Mouse (Mus musculus) E14TG2a.4 (cell line): ENCODE measurements at regions not wholly inside any gene's neighbourhood (a gene's known extent, or its start where the extent isn't known, plus 50 kb on each side); places are given as distances from the start of the nearest gene placed in this dataset.

Experiments
- H3K27me3 ChIP-seq: 2 replicates; pipeline ENCODE4 v1.6.1; 2014; ENCODE audit warnings: low read length, control low read depth; ENCODE audit not compliant: insufficient read depth
- H3K36me3 ChIP-seq: 2 replicates; pipeline ENCODE4 v1.6.1; 2014; ENCODE audit warnings: low read length, control low read depth; ENCODE audit not compliant: insufficient read depth
- H3K4me1 ChIP-seq: replicated peaks from 2 replicates; pipeline ENCODE4 v1.6.1; 2014; ENCODE audit warnings: low read depth, low read length, control low read depth
- H3K4me3 ChIP-seq: replicated peaks from 2 replicates; pipeline ENCODE4 v1.5.1; 2014; ENCODE audit warnings: mild to moderate bottlenecking, low read length
- H3K9me3 ChIP-seq: 2 replicates; pipeline ENCODE4 v1.6.1; 2014; ENCODE audit warnings: low read length, control low read depth
- CTCF ChIP-seq: conservative IDR thresholded peaks from 2 replicates; pipeline ENCODE4 v1.5.1; 2014; ENCODE audit warnings: low read length
- NANOG ChIP-seq: IDR thresholded peaks from 2 replicates; pipeline ENCODE4 v1.6.1; 2014; ENCODE audit warnings: borderline replicate concordance, low read length, mixed read lengths
- POU5F1 ChIP-seq: IDR thresholded peaks from 2 replicates; pipeline ENCODE4 v1.6.1; 2014; ENCODE audit warnings: low read length, borderline replicate concordance

DNA sequence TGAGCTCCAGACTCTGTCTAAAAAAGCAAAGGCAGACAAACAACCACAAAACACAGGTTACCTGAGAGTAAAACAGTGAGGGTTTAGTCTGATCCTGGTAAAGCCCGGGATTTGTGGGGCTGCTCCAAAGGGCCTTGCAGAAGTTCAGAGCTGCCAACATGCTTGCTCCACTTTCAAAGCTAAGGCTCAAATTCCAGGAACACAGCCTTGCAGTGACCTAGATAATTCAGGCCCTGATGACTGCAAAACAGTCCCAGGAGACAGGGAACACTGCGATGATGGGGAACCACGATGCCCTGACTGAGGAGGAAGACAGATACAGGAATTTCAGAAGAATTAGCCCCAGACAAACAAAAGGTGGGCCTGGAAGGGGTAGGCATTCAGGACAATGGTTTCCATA, 250.0 kb downstream of the Cdh26 start:
- no peak overlapping the region for H3K4me3 ChIP-seq
- no peaks in the 10 kb centered on the region for H3K4me1 ChIP-seq
- H3K9me3 ChIP-seq: no peaks in the 10 kb centered on the region
- TF ChIP-seq POU5F1 (no peak), NANOG (no peak), CTCF (no peak)
- peaks cover 5% of the 10 kb centered on the region; the same call in 1 of the 2 replicates for H3K27me3 ChIP-seq
- no peaks in the 10 kb centered on the region for H3K36me3 ChIP-seq

DNA sequence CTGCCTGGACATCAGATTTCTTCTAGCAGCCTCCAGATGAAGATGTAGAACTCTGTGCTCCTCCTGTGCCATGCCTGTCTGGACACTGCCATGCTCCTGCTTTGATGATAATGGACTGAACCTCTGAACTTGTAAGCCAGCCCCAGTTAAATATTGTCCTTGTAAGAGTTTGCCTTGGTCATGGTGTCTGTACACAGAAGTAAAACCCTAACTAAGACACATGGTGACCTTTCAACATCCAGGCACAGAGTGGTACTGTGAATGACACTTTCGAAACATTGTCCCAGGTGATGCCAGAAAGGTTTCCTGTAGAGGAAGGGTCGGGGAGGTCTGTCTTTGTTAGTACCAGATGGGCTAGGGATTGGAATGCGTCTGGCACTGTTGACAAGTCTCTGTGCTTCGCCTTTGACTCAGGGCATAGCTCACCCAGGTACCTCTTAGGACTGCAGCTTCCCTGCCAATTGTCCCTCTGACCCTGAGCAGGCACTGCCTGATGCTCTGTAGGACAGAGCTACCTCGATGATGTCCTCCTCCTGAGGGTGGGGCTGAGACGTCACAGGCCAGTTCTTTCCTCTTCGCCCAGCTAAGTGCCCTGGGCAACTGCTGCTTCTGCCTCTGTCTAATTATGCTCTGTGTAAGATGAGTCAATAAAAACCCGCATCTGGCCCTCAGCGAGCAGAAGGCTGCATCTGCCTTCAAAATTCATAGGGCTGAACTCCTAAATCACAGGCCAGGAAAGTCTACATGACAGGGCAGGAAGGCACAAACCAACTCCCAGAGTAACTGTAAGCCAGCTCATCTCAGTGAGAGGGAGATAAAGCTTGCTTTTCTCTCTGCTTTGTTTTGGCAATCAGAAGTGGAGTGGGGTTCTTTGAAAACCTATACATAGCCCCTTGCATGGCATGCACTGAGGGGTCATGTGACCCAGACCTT, 254.0 kb downstream of the Cdh26 start:
- Histone ChIP-seq H3K9me3 (no peaks in the 10 kb centered on the region), H3K36me3 (no peaks in the 10 kb centered on the region), H3K4me3 (no peak overlapping the region), H3K27me3 (peaks cover 5% of the 10 kb centered on the region; the same call in 1 of the 2 replicates), H3K4me1 (no peaks in the 10 kb centered on the region)
- no peak for TF ChIP-seq CTCF
- TF ChIP-seq NANOG: no peak
- TF ChIP-seq POU5F1: no peak

DNA sequence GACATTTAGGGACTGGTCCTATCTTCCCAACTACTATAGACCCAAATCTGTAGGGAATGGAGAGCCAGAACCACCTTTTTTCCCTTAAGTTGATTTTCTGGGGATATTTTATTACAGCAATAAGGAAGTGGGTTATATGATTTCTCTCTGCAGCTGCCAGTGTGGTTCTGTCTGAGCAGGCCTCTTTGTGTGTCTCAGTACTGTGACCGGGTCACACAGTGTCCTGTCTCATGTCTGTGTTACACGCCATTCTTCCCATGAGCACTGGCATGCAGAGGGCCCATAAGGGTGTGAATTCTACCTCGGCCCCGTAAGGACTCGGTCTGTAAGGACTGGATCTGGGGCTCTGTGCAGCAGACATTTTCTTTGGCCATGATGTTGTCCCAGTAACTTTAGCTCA, 254.9 kb downstream of the Cdh26 start:
- H3K9me3 ChIP-seq: no peaks in the 10 kb centered on the region
- H3K36me3 ChIP-seq: no peaks in the 10 kb centered on the region
- peaks cover 5% of the 10 kb centered on the region; the same call in 1 of the 2 replicates for H3K27me3 ChIP-seq
- TF ChIP-seq POU5F1: no peak
- no peak for TF ChIP-seq NANOG
- no peak for TF ChIP-seq CTCF
- H3K4me1 ChIP-seq: no peaks in the 10 kb centered on the region
- no peak overlapping the region for H3K4me3 ChIP-seq

DNA sequence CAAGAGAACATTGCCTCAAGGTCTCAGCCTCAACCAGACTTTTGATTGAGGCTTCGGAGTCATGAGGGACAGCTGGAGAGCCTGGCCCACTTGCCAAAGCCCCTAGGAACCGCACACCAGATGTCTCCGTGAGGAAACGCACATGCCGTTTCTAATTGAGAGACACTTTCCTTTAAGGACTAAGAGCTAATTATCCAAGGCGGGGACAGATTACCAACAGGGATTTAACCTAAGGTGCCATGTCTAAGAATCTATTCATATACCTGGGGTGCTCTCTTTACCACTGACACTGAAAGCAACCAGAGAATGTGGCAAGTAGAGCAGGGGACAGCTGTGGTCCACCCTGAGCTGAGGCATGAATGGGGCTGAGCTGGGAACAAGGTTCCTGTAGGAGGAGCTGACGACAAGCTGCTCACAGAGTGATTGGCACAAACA, 255.9 kb downstream of the Cdh26 start:
- no peak for TF ChIP-seq POU5F1
- TF ChIP-seq NANOG: no peak
- TF ChIP-seq CTCF: no peak
- H3K27me3 ChIP-seq: peaks cover 5% of the 10 kb centered on the region; the same call in 1 of the 2 replicates
- no peaks in the 10 kb centered on the region for H3K4me1 ChIP-seq
- no peak overlapping the region for H3K4me3 ChIP-seq
- H3K9me3 ChIP-seq: no peaks in the 10 kb centered on the region
- no peaks in the 10 kb centered on the region for H3K36me3 ChIP-seq

DNA sequence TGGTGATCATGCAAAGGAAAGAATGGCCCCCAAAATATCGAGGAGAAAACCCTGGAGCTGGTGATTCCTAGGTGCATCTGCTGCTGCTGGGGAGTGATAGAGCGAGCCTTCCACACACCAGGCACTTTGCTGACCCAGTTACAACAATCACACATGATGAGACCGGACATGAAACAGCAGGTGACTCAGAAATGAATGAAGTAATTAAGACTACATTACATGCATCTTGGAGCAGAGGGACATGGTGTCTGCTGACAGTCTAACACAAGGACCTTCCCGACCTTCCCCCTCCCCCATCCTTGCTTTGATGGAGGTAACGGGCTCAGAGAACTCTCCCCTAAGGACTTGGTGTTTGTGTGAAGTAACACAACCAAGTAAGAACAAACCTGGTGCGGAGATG, 258.3 kb downstream of the Cdh26 start:
- H3K4me1 ChIP-seq: no peaks in the 10 kb centered on the region
- TF ChIP-seq NANOG (no peak), CTCF (no peak), POU5F1 (no peak)
- H3K27me3 ChIP-seq: no peaks in the 10 kb centered on the region
- no peaks in the 10 kb centered on the region for H3K9me3 ChIP-seq
- no peaks in the 10 kb centered on the region for H3K36me3 ChIP-seq
- no peak overlapping the region for H3K4me3 ChIP-seq

DNA sequence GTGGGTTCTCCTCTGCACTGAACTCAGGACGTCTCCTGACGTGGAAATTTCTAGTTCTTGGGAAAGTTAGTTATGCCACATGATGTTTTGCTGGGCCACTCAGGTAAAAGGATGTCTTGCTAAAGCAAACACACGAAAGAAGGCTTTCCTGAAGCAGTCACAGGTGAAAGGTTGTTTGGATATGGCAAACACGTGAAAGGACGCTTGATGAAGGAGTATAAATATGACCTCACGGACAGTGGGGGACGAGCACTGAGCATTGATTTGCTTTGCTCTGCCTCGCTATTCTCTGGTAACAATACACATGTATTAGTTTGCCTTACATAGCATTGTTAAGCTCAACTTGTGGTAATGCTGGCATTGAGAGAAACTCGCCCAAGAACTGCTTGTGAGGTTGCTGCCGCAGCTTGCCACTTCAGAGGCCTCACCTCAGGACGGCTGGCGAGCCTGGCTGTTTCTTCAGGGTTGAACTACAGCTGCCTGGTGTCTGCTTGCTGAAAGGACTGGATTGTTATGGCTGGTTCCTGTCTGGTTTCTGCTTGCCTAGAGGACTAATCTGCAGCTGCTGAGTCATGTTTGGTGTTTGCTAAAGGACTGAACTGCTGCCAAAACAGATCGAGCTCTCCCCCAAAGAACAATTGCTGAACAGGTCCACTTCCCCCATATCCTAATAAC, 261.0 kb downstream of the Cdh26 start:
- Histone ChIP-seq H3K4me3 (no peak overlapping the region), H3K4me1 (no peaks in the 10 kb centered on the region)

DNA sequence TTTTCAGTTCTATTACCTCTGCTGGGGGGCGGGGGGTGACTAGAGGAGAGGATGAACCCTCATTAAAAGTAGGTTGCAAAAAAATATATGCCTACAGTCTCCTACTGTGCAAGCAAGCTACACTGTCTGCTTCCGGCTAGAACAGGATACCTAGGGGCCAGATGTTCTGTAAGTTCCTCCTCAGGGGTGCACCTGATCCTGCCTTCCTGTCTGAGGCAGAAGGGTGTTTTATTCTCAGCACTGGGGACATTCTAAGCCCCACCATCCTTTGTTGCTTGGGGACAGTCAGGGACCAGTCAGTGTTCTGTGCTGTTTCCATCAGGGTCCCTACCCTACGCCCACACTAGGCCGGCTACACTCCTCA, 261.5 kb downstream of the Cdh26 start:
- TF ChIP-seq NANOG (no peak), CTCF (no peak), POU5F1 (no peak)
- Histone ChIP-seq H3K4me1 (no peaks in the 10 kb centered on the region), H3K27me3 (no peaks in the 10 kb centered on the region), H3K36me3 (no peaks in the 10 kb centered on the region), H3K4me3 (no peak overlapping the region), H3K9me3 (peaks cover 14% of the 10 kb centered on the region)

More for the DNA sequence above, 261.0 kb downstream of the Cdh26 start:
- TF ChIP-seq CTCF (no peak), NANOG (no peak), POU5F1 (no peak)
- H3K9me3 ChIP-seq: peaks cover 10% of the 10 kb centered on the region
- H3K27me3 ChIP-seq: no peaks in the 10 kb centered on the region
- H3K36me3 ChIP-seq: no peaks in the 10 kb centered on the region

DNA sequence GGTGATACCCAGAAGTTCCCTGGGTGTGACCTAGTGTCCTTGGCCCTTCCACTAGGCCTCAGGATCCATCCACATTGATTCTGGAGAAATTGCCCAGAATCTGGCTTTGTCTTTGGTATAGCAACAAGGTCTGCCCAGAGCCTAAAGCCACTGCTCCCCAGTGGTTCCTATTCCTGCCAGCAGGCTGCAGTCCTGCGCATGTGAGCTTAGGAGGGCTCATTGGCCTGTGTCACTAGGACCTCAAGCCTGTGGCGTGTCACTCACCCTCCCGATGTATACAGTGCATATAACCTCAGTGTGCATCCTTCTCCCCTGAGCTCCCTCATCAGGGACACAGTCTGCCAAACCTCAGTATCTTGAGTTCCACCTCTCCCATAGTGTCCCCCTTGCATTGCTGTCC, 261.9 kb downstream of the Cdh26 start:
- no peaks in the 10 kb centered on the region for H3K4me1 ChIP-seq
- no peak overlapping the region for H3K4me3 ChIP-seq
- H3K9me3 ChIP-seq: peaks cover 14% of the 10 kb centered on the region
- TF ChIP-seq POU5F1 (no peak), NANOG (no peak)
- H3K36me3 ChIP-seq: no peaks in the 10 kb centered on the region
- H3K27me3 ChIP-seq: no peaks in the 10 kb centered on the region
